Mouse (Mus musculus) adrenal gland, adult 10 weeks (tissue): ENCODE data around the gene Tomm40l. TPM values are rescaled to one million over a fixed set of nuclear protein-coding genes. Genes with fewer than 3 reads are reported as not detected.

Experiments
- polyA plus RNA-seq: library from polyadenylated mRNA; stranded (reverse); fragments of 350-450 nt; fragmentation: Illumina TruSeq; extraction: RNeasy Lipid Tissue Mini Kit (QIAGEN cat#74804); gene quantifications from one replicate; pipeline ENCODE4 v1.2.3, GENCODE M21; 2014; ENCODE audit warnings: low read depth, low replicate concordance

The Tomm40l gene
- 6.5 TPM for polyA plus RNA-seq

GRCm38 (mm10) chr1:171222238-171223155, at the start of gene Tomm40l:
Gene Tomm40l (minus strand): TSS chr1:171222514.

GRCm38 (mm10) chr1:171269848-171270572, 47.7 kb upstream of the Tomm40l start, which contains the start of gene B4galt3:
Gene B4galt3 (plus strand): TSS chr1:171270328.

DNA sequence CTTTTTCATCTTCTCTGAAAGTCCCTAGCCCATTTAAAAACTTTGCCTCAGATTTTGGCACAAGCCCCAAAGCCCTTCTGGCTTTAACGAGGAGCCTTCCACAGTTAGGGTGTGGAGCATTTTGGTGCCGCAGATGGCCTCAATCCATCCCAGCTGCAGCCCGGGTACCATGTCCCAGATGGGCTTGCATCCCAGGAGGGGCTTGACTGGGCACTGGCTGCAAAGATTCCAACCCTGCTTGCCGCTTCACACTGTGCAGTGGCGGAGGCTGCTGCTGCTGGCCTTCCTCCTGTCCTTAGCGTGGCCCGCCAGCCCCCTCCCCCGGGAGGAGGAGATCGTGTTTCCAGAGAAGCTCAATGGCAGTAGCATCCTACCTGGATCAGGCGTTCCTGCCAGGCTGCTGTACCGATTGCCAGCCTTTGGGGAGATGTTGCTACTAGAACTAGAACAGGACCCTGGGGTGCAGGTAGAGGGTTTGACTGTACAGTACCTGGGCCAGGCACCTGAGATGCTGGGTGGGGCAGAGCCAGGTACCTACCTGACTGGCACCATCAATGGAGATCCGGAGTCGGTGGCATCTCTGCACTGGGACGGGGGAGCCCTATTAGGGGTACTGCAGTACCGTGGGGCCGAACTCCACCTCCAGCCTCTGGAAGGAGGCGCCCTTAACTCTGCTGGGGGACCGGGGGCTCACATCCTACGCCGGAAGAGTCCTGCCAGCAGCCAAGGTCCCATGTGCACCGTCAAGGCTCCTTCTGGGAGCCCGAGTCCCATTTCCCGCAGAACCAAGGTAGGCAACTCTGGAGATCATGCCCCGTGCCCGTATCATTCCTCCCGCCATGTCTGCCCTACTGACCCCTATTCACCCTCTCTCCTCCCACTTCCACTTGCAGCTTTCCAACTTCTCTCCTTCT, 28.6 kb upstream of the Tomm40l start, which contains the start of gene Ndufs2:
Gene Ndufs2 (minus strand): TSS at position 709 of the 914 bp plus-strand sequence.

DNA sequence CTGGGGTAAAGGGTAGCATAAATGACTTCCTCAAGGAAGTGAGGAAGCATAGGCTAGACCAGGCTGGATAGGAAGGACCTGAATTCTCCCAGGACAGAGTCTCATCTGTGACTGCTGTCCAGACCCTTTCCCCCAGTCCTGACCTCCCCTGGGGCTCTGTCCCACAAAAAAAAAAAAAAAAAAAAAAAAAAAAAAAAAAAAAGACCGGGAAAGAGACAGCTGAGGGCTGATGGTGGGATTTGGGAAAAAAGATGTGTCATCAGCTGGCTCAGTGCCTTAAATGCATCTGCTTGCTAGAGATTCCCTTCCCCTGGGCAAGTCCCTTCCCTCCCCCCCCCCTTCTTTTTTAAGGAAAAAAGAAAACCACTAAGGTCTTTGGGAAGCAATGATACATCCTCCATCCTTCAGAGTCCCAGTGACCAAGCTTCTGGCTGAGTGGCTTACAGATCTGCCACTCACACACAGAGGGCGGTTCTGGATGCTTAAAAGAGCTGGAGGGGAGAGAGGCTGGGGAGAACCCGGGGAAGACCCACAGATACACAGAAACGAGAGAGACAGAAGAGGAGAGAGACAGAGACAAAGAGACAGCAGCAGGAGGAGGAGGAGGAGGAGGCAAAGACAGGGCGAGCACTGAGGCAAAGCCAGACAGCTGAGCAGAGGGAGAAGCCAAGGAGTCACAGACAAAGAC, 27.7 kb upstream of the Tomm40l start, which contains the start of gene Adamts4:
Gene Adamts4 (plus strand): TSS at position 509 of the 688 bp plus-strand sequence.

DNA sequence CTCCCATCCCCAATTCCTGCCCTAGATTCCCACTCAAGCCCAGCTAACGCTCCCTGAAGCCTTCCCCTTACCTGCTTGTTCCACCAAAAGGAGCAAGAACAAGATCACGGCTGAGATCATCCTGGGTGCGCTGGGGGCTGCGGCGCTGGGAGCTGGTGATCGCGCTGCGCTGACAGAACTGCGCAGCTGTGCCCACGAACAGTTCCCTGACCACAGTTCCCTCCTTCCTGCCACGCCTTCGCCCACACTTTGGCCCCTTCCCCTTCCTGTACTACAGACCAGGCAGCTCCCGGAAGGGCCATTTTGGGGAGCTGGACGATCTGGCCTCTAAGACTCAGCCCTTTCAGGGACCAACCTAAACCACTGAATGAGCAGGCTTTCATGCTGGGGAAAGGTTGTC, 11.8 kb upstream of the Tomm40l start, which contains the start of gene Fcer1g:
Gene Fcer1g (minus strand): TSS at position 240 of the 400 bp plus-strand sequence.

GRCm38 (mm10) chr1:171224857-171225256, 2.5 kb upstream of the Tomm40l start, which contains the start of gene Apoa2:
Gene Apoa2 (plus strand): TSS chr1:171225054.

DNA sequence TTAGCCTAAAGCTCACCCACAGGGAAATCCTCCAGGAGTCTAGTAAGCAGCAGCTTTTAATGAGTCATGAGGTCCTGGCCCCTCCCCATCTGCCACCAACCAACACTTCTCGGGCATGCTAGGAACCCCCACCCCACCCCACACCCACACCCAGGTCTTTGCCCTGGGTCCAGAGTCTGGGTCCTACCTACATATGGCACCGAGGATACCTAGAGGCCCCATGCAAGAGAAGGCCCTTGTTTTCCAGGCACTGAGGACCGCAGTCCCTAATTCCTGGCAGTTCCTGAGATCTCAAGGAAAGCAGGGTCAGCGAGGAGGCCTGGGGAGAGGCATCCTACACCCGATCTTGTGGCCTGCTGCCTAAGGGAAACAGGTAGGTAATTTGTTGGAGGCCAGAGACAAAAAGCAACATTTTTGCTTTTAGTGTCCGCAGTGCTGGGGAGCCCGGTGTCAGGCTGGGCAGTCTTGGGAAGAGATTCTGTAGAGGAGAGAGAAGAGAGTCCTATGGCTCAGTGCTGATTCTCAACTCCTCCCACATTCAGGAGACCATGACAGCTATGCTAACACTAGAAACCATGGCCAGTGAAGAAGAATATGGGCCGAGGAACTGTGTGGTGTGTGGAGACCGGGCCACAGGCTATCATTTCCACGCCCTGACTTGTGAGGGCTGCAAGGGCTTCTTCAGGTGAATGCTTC, 8.4 kb downstream of the Tomm40l start, which contains the start of gene Nr1i3:
Gene Nr1i3 (plus strand): TSS at position 170 of the 696 bp plus-strand sequence.

DNA sequence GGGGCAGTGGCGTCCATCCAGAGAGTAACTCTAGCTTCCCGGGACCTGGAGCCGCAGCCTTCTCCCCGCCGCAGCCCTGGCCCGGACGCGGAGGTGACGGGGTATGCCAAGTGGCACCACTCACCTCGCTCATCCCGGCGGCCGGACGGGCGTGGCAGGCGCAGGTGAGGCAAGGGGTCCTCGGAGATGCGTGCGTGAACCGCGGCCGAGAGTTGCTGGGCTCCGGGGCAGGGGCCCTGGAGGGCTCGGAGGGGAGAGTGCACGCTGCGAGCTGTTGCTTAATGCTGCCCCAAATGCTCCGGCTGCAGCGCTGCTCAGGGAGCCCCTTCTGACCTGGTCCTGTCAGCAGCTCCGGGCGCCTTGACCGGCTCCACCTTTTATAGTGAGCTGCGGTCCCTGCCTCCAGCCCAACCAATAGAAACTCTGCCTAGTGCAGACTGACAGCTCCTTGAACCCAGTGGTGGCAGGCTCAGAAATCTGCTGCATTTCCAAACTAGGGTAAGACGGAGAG, 26.4 kb downstream of the Tomm40l start, which contains the start of gene Pcp4l1:
Gene Pcp4l1 (minus strand): TSS at position 382 of the 511 bp plus-strand sequence.

Other genes starting within 250 kb of the Tomm40l start
- 20.8 TPM for gene Fcgr2b, start 246.0 kb downstream of the Tomm40l start, polyA plus RNA-seq
- gene Fcgr4, start 203.6 kb downstream of the Tomm40l start, polyA plus RNA-seq: 5.1 TPM
- 16.6 TPM for gene Fcgr3, start 157.6 kb downstream of the Tomm40l start, polyA plus RNA-seq
- 2.4 TPM for gene Cfap126, start 108.6 kb downstream of the Tomm40l start, polyA plus RNA-seq
- 38.8 TPM for gene Sdhc, start 71.9 kb downstream of the Tomm40l start, polyA plus RNA-seq
- gene Mpz, start 71.8 kb downstream of the Tomm40l start, polyA plus RNA-seq: 0.41 TPM
- gene Pcp4l1, start 26.2 kb downstream of the Tomm40l start, polyA plus RNA-seq: 23.7 TPM
- gene Nr1i3, start 8.5 kb downstream of the Tomm40l start, polyA plus RNA-seq: not detected
- not detected for gene Apoa2, start 2.5 kb upstream of the Tomm40l start, polyA plus RNA-seq
- 32.5 TPM for gene Fcer1g, start 11.9 kb upstream of the Tomm40l start, polyA plus RNA-seq
- 1.7 TPM for gene Adamts4, start 27.9 kb upstream of the Tomm40l start, polyA plus RNA-seq
- gene Ndufs2, start 28.9 kb upstream of the Tomm40l start, polyA plus RNA-seq: 150 TPM
- 5.5 TPM for gene B4galt3, start 47.8 kb upstream of the Tomm40l start, polyA plus RNA-seq
- gene Ppox, start 58.7 kb upstream of the Tomm40l start, polyA plus RNA-seq: 7.0 TPM
- gene Usp21, start 65.5 kb upstream of the Tomm40l start, polyA plus RNA-seq: 17.7 TPM
- gene Ufc1, start 72.5 kb upstream of the Tomm40l start, polyA plus RNA-seq: 132 TPM
- 7.5 TPM for gene Dedd, start 106.6 kb upstream of the Tomm40l start, polyA plus RNA-seq
- 31.0 TPM for gene Nit1, start 123.1 kb upstream of the Tomm40l start, polyA plus RNA-seq
- 51.1 TPM for gene Pfdn2, start 123.2 kb upstream of the Tomm40l start, polyA plus RNA-seq
- not detected for gene Klhdc9, start 138.3 kb upstream of the Tomm40l start, polyA plus RNA-seq
- not detected for gene Nectin4, start 147.6 kb upstream of the Tomm40l start, polyA plus RNA-seq
- gene Arhgap30, start 166.4 kb upstream of the Tomm40l start, polyA plus RNA-seq: 3.5 TPM
- gene Usf1, start 188.8 kb upstream of the Tomm40l start, polyA plus RNA-seq: 2.9 TPM
- gene Tstd1, start 196.4 kb upstream of the Tomm40l start, polyA plus RNA-seq: not detected
- 20.3 TPM for gene F11r, start 215.0 kb upstream of the Tomm40l start, polyA plus RNA-seq